Mouse (Mus musculus) frontal cortex, adult (tissue): ENCODE results near the gene Fam129a.
"Not testable (repeated sequence)": the region's sequence is repeated elsewhere in the genome, so short reads cannot be mapped to it uniquely, and the experiment has no call there.

ENCODE experiments used
- ATAC-seq: cut with Nextera tagmentation; 2 replicates; pipeline ENCODE4 v1.9.2; 2017; ENCODE audit warnings: mild to moderate bottlenecking, moderate library complexity, mixed read lengths; ENCODE audit not compliant: low TSS enrichment

Fam129a gene

GRCm38 (mm10) chr1:151737146-151737545 is 166.2 kb downstream of the Fam129a start:
- ATAC-seq: no peak

GRCm38 (mm10) chr1:151741199-151741621 is 170.2 kb downstream of the Fam129a start:
- ATAC-seq: no peak

- not testable (repeated sequence) for ATAC-seq
Observed at GRCm38 (mm10) chr1:151749894-151750293, 178.9 kb downstream of the Fam129a start.

GRCm38 (mm10) chr1:151752946-151753345 is 182.0 kb downstream of the Fam129a start:
- no peak for ATAC-seq

DNA sequence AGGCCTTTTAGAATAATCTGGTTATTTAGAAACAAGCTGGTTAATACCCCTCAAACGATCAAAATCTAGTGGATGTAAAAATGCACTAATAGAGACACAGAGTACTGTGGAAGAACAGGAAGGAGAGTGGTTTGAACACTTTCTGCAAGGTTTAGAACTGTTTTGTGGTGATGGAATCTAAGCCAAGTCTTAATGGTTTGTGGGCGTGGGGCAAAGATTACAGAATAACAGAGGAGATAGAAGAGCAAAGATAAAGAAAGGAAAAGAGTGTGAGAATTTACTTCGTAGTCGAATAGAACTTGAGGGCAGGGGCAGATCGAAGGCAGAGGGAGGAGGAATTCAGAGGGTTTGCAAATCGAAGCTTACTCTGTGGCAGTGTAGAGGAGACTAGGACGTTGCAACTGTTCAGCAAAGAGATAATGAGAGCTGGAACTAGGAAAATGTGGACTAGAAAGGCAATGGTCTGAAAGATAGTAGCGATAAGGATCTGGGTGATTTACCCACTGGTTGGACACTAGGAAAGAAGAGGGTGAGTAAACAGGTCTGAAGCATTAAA is 182.5 kb downstream of the Fam129a start:
- no peak for ATAC-seq

DNA sequence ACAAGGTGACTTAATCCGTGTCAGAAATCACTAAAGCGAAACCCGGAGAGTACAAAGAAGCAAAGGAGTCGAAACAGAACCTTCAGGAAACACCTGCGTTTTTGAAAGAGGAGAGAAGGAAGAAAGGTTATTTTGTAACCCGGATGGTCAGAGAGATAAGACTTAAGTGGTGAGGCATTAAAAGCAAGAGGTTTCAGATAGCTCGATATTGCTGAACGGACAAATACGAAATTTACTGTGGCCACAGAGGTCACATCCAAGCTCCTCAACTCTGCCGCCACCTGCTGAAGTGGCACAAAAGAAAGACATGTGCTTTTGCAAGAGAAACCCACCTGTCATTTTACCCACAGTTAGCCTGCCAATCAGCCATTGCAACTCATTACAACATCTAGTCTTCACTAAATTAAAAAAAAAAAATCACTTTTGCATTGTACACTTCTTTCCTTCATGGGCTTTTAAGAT is 183.1 kb downstream of the Fam129a start:
- ATAC-seq: no peak

DNA sequence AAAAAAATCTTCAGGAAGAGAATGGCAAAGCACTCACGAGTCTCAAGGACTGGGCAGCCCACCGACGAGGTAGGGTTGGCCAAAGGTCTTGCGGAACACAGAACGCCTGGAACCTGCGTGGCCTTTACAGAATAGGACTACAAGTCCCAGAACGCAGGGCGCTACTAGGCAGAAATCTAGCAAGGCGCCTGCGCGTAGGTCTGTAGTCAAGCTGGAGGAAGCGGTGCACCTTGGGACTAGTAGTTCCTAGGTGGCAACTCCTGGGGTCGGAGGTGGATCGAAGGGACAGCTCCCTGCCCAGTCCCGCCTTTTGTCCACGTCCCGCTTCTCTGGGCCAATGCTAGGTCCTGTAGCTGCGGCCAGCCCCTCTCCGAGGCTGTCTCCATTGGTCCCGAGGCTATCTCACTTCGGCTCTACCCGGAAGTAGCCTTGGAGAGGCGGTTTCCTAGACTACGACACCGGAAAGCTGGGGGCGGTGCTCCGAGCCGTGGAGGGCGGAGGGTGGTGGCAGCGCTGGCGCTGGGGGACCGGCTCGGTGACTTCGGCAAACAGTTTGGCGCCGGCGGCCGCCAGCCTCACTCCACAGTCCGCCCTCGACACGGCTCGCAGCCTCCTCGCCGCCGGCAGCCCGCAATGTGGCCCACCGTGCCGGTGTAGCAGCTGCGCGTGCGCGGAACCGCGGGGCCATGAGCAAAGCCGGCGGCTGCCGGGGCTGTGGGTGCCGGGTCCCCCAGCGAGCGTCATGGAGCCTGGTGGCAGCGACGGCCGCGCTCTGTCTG is 184.1 kb downstream of the Fam129a start, which contains the start of gene Edem3:
Gene Edem3, plus strand, starts transcription at position 491 of the 779 bp plus-strand sequence.
- peak; percentile 98 for ATAC-seq

DNA sequence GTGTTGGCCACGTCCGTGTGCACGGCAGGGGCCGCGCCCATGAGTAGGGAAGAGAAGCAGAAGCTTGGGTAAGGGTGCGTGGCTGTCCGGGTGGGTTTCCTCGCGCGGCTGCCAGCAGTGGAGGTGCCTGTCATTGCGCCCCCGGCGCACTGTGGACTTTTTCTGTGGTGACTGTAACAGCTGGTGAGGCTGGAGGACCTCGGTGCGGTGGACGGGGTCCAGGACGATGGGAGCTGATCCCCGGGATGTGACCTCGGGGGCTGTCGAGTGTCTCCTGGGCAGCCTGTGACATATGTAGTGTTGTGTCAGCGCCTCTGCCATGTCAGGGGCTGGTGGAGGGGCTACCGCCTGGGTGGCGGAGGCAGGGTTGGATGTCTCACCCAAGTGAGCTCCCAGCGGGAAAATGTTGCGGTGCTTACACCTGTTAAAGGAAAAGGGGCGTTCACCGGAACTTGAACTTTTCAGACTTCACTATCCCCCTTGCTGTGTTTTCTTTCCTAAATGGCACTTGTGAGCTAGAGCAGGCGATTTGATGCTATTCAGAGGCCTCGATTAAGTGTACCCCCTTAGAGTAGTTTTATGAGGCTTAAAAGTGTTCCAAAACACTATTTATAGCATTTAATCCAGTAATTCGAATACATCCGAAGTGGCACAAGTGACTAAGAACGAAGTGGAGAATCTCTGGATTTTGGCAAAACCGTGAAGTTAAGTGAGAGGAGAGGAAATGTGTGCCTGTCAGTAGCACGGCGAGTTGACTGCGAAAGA is 184.9 kb downstream of the Fam129a start:
- peak; percentile 11 for ATAC-seq

DNA sequence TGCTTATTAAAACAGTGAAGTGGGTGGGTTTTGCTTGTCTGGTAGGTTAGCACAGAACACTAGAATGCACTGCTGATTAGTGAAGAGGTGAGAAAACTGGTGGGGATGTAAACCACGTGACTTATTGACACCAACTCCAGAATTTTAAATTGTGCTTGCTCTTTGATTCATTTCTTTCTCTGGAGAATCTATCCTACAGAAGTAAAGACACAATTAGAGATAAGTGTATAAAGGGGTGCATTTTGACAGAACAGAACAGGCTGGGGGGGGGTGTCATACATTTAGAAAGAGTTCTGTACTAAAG is 185.4 kb downstream of the Fam129a start:
- ATAC-seq: no peak

GRCm38 (mm10) chr1:151758301-151758700 is 187.3 kb downstream of the Fam129a start:
- ATAC-seq: no peak

- ATAC-seq: no peak
Observed at GRCm38 (mm10) chr1:151758991-151759390, 188.0 kb downstream of the Fam129a start.

- peak; percentile 99 for ATAC-seq
Observed at GRCm38 (mm10) chr1:151764236-151764635, 193.2 kb downstream of the Fam129a start.

DNA sequence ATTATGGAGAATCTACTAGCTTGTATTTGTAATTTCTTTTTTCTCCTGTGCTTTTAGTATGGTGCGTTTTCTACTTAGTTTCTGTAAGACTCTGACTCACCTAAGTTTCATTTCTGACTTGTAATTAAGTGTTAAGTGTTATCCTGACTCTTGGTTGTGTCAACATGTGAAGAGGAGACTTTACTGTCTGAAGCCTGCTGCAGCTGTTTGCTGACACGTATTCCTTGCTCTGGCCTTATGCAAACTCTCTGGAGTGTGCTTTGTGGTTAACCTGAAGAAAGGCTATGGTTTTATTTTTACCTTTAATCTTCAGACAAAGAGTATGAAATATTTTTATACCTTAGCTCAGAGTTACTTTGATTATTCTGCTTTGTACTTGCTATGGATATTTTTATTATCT is 195.2 kb downstream of the Fam129a start:
- no peak for ATAC-seq

GRCm38 (mm10) chr1:151766976-151767654 is 196.1 kb downstream of the Fam129a start:
- no peak for ATAC-seq

DNA sequence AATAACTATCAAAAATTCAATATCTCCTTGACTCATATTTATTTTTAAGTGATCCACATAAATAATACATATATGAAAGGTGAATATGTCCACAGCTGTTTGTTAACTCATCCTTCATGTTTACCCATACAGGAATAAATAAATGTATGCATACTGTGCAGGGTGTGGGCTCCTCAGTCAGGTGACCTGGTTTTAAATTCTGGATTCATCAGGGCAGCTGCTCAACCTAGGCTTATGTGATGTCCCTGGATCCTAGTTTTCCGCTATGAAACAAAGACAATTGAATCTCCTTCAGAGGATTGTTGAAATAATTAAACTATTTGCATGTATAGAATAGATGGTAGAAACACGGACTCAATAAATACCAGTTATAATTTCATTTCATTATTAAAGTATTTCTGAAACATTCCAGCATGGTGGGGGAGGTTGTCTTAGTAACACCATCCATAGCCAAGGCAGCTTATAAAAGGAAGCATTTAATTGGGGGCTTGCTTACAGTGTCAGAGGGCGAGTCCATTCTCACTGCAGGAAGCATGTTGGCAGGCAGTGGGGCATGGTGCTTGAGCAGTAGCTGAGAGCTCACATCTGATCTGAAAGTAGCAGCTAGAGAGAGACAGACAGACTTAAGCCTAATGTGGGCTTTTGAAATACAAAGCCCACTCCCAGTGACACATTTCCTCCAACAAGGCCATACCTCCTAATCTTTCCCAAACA is 198.4 kb downstream of the Fam129a start:
- ATAC-seq: no peak
